Mouse (Mus musculus) frontal cortex, postnatal 14 days (tissue): ENCODE results near the gene Hoxd9.

Source experiments
- DNase-seq, 2 experiments: peaks; one replicate each; pipeline ENCODE4 v3.0.0; 2022; ENCODE audit warnings: low spot score in 2 of 2

Hoxd9 gene

DNA sequence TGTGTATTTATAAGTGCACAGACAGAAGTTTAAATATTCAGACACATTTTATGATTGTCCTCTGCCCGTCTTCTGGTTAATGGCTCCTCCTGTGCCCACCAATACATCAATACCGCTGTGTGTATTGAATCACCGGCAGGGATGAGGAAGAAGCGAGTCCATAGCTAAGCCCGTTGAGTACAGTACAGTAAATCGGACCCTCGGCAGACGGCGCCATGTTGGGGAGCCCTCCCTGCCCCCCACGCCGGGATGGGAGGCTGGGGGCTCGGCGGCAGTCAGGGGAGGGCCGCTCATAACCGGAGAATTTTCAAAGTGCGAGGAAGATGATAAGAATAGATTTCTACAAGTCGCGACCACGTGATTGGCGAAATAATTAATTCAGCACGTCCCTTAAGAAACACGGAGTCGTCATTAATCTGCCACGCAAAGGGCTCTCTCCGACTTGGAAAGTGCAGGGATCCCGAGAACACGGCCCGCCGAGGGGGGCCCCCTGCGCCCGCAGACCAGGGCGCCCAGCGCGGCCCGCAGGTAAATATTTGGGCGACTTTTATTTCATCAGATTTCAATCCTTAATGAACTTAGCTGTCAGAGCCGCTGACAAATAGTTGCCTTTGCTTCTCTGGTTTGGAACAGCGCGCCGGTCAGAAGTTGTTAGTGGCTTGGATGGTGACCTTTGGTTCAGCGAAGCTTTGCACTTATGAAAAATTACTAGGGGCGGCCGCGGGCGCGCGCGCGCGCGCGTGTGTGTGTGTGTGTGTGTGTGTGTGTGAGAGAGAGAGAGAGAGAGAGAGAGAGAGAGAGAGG, 35.2 kb downstream of the Hoxd9 start:
- no peak for DNase-seq

DNA sequence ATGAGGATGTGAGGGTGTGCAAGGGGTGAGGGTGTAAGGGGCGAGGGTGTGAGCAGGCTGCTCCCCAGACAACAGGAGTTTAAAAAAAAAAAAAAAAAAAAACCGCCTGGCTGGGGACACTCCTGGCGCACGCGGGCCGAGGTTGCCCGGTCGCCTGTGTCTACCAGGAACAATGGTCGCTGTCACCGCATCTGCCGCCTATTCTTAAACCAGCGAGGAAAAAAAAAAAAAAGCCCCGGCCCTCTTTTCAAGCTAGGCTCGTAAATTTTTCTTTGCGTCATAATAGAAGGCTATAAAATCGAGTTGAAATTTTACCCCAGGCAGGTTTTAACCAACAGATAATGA, 35.8 kb downstream of the Hoxd9 start:
- no peak for DNase-seq

DNA sequence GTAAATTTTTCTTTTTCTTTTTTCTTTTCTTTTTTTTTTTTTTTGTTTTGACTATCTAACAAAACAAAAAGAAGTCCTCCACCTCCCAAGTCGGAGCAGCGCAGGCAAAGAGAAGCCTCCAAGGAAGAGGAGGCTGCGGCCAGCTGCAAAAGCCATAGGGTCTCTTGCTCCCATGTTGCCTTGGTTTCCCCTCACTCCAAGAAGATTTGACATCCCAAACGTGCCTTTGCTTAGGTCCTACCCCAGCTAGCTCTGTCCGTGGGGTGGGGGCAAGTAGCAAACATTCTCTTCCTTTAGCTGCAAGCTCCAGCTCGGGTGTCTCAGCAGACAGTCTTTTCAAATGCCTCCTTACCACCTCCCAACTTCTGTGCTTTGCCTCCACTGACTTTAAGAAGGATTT, 36.2 kb downstream of the Hoxd9 start:
- DNase-seq, result no peak

- DNase-seq, result no peak
These were observed 36.9 kb downstream of the Hoxd9 start for GRCm38 (mm10) chr2:74734451-74734850.

GRCm38 (mm10) chr2:74734996-74735811, 37.7 kb downstream of the Hoxd9 start:
- no peak for DNase-seq

DNA sequence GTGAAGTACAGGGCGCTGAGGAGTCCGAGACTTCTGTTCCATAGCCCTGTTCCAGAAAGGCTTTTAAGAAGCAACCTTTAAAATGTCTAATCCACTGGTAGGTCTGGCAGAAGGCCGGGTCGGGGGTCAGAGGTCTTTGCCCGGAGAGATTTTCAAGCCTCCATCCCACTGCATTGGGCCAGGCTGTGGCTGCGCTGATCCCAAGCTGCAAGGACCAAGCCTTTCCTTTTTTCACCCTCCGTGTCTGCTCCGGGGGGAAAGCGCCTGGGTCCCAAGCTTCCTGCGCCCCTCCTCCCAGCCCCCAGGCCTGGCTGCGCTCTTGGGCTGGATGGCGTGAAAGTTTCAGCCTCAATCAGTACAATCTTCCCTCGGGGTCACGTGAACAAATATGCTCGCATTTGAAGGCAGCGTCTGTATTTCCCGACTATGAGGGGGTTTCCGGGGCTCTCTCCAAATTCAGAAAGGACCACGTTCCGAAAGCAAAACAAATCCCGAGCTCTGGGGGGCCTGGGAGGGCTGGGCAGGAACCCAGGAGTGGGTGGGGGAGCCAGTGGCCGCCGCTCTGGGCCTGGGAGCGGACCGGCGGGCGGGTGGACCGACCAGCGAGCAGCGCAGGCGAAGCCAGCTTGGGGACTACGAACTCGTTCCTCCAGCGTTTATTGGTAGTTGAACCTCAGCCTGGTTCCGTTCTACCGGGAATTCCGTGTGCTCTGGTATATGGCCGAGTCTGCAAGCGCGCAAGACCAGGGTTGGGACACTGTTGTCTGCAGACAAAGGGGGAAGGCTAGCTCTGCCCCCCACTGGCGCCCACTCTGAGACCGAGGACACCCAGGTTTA, 38.5 kb downstream of the Hoxd9 start:
- no peak for DNase-seq

DNA sequence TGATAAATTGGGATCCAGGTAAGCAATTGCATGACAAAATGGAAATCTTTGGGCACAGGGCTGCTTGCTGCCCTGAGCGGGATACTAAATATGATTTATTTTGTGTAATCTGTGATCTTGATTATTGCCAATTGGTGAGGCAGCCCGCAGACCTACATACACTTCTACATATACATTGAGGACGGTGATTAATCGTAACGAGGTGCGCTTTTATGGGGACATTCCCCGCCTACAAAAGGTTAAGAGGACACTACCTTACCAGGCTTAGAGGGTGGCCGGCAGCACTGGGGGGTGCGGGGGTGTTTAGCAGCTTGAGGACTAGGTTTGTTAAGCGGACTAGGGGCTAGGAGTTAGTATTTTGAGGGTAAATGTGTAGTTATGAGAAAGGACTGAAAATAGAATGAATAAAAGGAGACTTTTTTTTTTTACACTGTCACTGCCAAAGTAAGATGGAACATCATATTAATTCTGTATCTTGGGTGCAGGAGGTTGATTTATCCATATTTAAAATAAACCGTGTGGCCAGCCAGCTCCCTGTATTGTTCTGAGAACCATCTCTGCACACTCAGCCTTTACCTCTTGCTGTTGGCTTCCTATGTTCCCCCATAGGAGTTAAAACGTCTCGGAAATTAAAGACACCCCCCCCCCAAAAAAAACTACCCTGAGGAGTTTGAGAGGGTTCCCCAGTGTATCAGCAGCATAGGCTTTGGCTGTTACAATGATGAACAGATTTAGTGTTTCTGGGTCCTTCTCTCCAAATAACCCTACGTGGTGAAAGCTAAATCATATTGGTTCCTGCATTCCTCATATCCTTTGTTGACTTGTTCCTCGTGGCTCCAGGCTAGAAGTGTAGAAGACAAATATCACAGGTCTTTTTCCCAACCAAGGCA, 39.4 kb downstream of the Hoxd9 start:
- DNase-seq, result no peak

- no peak for DNase-seq
These were observed 40.1 kb downstream of the Hoxd9 start for GRCm38 (mm10) chr2:74737578-74738070.

DNA sequence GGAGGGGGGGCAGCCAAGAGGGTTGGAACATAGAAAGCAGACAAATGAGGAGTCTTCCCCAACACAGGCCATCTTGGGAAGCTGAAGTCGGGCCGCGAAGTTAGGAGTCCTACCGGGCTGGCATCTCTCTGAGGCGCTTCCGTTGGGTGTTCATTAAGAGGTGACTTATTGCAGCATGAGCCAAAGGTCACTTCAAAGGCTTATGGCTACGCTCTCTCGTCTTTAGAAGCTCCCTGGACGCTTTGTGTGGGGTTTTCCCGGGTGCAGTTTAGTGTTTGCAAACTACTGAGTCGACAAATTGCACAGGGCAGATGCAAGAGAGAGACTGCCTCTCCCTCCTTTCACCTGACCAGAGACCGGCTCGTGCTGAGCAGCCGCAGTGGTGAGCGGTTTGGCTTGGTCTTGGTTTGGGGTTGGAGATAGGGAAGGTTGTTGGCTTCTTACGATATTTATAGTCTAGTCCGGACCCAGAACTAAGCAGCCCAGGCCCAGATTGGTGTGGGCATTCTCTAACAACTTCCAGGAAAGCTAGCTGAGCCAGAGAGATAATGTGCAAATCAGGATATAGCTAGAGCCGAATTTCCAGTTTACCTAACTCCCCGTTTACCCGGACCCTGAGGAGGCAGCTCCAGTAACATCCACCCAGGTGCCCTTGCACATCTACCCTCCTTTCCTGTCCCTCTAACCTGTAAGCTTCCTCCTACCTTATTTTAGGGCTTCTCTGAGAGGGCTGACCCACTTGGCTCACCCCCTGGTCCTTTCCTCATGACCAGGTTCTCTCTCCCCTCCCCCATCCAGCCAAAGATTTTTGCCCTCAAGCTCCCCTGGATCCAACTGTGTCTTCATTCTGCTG, 41.3 kb downstream of the Hoxd9 start:
- DNase-seq, result no peak

GRCm38 (mm10) chr2:74739476-74739800, 41.9 kb downstream of the Hoxd9 start:
- DNase-seq, result no peak

GRCm38 (mm10) chr2:74739869-74740268, 42.3 kb downstream of the Hoxd9 start:
- no peak for DNase-seq

GRCm38 (mm10) chr2:74740311-74741091, 43.0 kb downstream of the Hoxd9 start:
- DNase-seq, result no peak

- DNase-seq, result no peak
These were observed 43.9 kb downstream of the Hoxd9 start for GRCm38 (mm10) chr2:74741252-74741978.

- no peak for DNase-seq
These were observed 44.4 kb downstream of the Hoxd9 start for GRCm38 (mm10) chr2:74741979-74742277.

DNA sequence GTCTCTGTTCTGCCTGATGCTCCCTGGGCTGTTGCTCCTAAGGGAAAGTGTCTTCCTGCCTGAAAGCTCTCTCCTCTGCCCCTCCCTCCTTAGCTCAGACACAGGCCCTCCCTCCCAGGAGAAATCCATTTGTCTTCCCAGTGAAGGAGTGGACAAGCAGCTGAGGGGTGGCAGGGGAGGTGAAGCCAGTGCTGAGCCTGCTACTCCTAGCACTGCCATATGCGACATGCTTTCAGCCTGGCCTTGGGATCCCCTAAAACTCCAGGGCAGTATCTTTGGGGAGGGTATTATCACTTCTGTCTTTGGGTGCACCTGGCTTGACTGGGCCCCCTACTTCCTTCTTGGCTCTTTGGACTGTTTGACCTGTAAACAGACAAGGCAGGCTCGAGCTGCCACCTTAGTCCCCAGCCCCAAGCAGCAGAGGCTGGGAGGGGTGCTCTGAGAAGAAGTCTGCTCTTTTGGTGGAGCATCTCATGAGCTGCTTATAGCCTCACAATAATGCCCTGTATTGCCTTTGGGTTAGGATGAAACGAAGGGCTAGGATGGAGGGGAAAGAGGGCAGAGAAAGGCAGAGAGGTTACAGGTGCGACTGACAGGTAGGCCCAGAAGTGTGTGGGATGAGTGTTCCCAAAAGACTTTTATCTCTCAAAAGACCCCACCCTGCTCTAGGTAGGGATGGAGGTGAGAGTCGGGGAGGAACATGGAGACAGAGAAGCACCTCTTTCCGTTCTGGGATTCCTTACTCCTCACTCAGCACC, 48.2 kb downstream of the Hoxd9 start:
- no peak for DNase-seq

DNA sequence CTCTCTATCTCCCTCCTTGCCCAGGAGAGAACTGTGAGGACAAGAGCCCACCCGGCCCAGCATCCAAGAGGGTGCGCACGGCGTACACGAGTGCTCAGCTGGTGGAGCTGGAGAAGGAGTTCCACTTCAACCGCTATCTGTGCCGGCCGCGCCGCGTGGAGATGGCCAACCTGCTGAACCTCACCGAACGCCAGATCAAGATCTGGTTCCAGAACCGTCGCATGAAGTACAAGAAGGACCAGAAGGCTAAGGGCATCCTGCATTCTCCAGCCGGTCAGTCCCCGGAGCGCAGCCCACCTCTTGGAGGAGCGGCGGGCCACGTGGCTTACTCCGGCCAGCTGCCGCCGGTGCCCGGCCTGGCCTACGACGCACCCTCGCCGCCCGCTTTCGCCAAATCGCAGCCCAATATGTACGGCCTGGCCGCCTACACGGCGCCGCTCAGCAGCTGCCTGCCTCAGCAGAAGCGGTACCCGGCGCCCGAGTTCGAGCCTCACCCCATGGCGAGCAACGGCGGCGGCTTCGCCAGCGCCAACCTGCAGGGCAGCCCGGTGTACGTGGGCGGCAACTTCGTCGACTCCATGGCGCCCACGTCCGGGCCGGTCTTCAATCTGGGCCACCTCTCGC, 48.9 kb downstream of the Hoxd9 start:
- no peak for DNase-seq

GRCm38 (mm10) chr2:74747006-74747405, 49.5 kb downstream of the Hoxd9 start:
- no peak for DNase-seq

DNA sequence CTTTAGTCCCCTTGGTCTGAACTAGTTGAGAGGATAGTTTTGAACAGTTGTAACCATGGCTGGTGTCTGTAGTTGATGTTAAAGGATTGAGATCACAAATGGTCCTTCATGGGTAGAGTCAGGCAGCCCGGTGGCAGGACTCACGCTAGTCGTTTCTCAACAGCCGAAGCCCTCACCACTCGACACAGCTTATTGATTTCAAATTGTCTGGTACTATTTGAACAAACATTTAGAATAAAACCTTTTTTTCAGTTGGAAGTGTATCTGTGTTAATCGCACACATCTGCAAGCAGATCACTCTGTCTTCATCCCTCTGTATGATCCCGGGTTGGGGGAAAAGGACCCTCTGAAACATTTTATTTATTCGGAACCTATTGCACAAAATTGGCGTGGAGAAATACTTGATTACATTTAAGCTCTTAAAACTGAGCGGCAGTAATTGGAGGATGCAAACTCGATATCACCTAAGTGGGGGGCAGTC, 50.2 kb downstream of the Hoxd9 start:
- no peak for DNase-seq
